Mouse (Mus musculus) embryonic facial prominence, embryonic 14.5 days (tissue): ENCODE results near the gene Kat8. TPM values are rescaled to one million over a fixed set of nuclear protein-coding genes. Genes with fewer than 3 reads are reported as not detected.
A peak's percentile ranks its signal among the peaks of the same experiment; 100 is the strongest.

ENCODE experiments used
- ATAC-seq: fragments of 200-750 bp; cut with Nextera tagmentation; 2 replicates; pipeline ENCODE4 v1.8.0; 2017; ENCODE audit warnings: low read depth, moderate number of reproducible peaks, moderate TSS enrichment
- DNase-seq: peaks from one replicate; pipeline ENCODE4 v3.0.0-alpha.2; 2015; ENCODE audit warnings: low spot score
- H3K27ac ChIP-seq: fragments of 300-500 bp; sonication (generic); replicated peaks from 2 replicates; pipeline ENCODE4 v1.5.1; 2014; ENCODE audit warnings: low read depth, mild to moderate bottlenecking, low read length, moderate library complexity
- H3K27me3 ChIP-seq: fragments of 300-500 bp; sonication (generic); replicated peaks from 2 replicates; pipeline ENCODE4 v1.6.1; 2014; ENCODE audit warnings: low read length; ENCODE audit not compliant: control insufficient read depth, insufficient read depth
- H3K36me3 ChIP-seq: fragments of 300-500 bp; sonication (generic); 2 replicates; pipeline ENCODE4 v1.6.1; 2014; ENCODE audit warnings: low read length, mixed read lengths; ENCODE audit not compliant: control insufficient read depth, insufficient read depth
- H3K4me1 ChIP-seq: fragments of 300-500 bp; sonication (generic); 2 replicates; pipeline ENCODE4 v1.6.1; 2014; ENCODE audit warnings: antibody characterized with exemption, low read length; ENCODE audit not compliant: control insufficient read depth, insufficient read depth
- H3K4me2 ChIP-seq: fragments of 300-500 bp; sonication (generic); 2 replicates; pipeline ENCODE4 v1.6.1; 2014; ENCODE audit warnings: low read depth, mild to moderate bottlenecking, low read length, moderate library complexity, mixed read lengths
- H3K4me3 ChIP-seq: fragments of 300-500 bp; sonication (generic); 2 replicates; pipeline ENCODE4 v1.5.1; 2014; ENCODE audit warnings: low read depth, mild to moderate bottlenecking, low read length
- H3K9ac ChIP-seq: fragments of 300-500 bp; sonication (generic); 2 replicates; pipeline ENCODE4 v1.6.1; 2014; ENCODE audit warnings: low read depth, mild to moderate bottlenecking, low read length, moderate library complexity, mixed read lengths
- H3K9me3 ChIP-seq: fragments of 300-500 bp; sonication (generic); 2 replicates; pipeline ENCODE4 v1.6.1; 2016; ENCODE audit warnings: low read length; ENCODE audit not compliant: control insufficient read depth
- WGBS: fragments of 180-500 bp; shearing (Covaris S2); extraction: QIAGEN DNeasy Blood & Tissue Kit; methylation state at CpG from one replicate; pipeline ENCODE4 v1.1.7; 2014; 5-methylcytosine and 5-hydroxymethylcytosine counted together
- polyA plus RNA-seq: library from polyadenylated mRNA; unstranded; fragments of >200 nt; fragmentation: Nextera tagmentation; extraction: Ambion mirVana; gene quantifications from 2 replicates; pipeline ENCODE4 v1.2.1, GENCODE M21; 2014

Gene Kat8
- polyA plus RNA-seq, result 31.7 and 35.5 TPM in 2 replicates

DNA sequence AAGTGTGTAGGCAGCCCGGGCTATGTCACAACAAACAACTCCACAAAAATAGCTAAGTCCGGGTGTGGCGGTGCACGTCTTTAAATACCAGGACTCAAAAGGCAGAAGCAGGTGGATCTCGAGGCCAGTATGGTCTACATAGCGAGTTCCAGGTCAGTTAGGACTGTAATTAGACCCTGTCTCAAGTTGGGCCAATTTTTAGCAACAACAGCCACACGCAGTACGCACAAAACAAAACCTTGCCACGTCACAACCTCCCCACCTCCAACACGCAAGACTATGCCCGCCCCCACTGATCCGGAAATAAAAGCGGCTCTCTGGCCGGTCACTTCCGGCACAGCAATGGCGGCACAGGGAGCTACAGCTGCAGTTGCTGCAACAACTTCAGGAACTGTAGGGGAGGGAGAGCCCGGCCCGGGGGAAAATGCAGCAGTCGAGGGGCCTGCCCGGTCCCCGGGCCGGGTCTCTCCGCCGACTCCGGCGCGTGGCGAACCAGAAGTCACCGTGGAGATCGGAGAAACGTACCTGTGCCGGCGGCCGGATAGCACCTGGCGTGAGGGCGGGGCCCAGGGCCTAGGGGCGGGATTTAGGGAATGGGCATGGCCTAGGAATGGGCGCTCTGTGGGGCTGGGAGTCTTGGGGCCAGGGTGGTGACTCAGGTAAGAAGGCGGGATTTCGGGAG is at the start of gene Kat8:
TSS of gene Kat8 (plus strand) at position 327 of the 682 bp plus-strand sequence.
- WGBS, result 1% methylated on average over 39 of the region's 40 CpGs

DNA sequence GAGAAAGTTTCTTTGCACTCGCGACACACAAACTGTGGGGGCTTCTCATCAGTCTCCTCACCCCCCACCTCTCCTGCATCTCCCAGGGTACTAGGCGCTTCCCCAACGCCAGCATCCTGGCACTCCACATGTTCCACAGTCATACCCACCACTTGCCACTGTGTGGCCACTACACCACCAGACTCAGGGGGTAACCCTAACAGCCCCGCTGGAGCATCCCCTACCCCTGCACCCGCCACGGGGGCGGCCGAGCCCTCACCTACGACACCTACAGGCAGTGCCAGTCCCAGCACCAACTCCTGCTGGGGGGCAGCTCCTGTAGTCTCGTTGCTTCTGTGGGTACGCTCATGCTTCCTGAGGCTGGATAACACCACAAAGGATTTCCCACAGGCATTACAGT is 45.9 kb upstream of the Kat8 start:
- H3K27ac ChIP-seq, result no peak overlapping the region
- H3K9me3 ChIP-seq, result no peaks in the 10 kb centered on the region
- no peaks in the 10 kb centered on the region for H3K27me3 ChIP-seq
- H3K4me1 ChIP-seq, result no peaks in the 10 kb centered on the region
- 95% methylated on average over 12 of the region's 12 CpGs for WGBS
- H3K36me3 ChIP-seq, result peaks cover 56% of the 10 kb centered on the region
- no peak overlapping the region for H3K9ac ChIP-seq
- no peak for ATAC-seq
- no peak overlapping the region for H3K4me3 ChIP-seq
- H3K4me2 ChIP-seq, result no peak overlapping the region
- no peak for DNase-seq

More for the DNA sequence above, at the start of gene Kat8:
- Histone ChIP-seq H3K36me3 (peaks cover 51% of the 10 kb centered on the region), H3K4me1 (peaks cover 4% of the 10 kb centered on the region; the same call in 1 of the 2 replicates), H3K4me3 (peak within 1 kb of the TSS; percentile 90), H3K9me3 (no peaks in the 10 kb centered on the region), H3K27ac (peak within 1 kb of the TSS; percentile 92), H3K4me2 (peak within 1 kb of the TSS; percentile 78), H3K9ac (peak within 1 kb of the TSS; percentile 84), H3K27me3 (no peaks in the 10 kb centered on the region)
- DNase-seq, result peak; percentile 97
- ATAC-seq, result peak; percentile 97

DNA sequence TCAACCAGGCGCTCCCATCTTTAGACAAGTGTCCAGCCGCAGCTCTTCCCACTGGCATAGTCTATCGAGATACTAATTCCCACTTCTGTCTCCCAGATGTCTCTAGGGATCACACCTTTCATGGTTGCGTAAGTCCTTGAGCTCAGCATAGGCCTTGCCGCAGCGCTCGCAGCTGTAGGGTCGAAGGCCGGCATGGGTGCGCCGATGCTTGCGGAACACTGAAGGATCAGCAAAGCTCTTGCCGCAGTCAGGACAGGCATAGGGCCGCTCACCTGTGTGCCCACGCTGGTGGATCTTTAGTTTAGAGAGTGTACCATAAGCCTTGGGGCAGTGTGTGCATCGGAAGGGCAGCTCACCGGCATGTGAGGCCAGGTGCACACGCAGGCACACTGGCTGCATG is 44.7 kb upstream of the Kat8 start:
- no peak overlapping the region for H3K4me3 ChIP-seq
- no peak overlapping the region for H3K27ac ChIP-seq
- DNase-seq (no peak), ATAC-seq (no peak)
- whole genome bisulfite sequencing, result 96% methylated on average over 18 of the region's 18 CpGs
- no peak overlapping the region for H3K9ac ChIP-seq
- H3K9me3 ChIP-seq, result no peaks in the 10 kb centered on the region
- peaks cover 63% of the 10 kb centered on the region for H3K36me3 ChIP-seq
- no peaks in the 10 kb centered on the region for H3K27me3 ChIP-seq
- H3K4me2 ChIP-seq, result no peak overlapping the region
- no peaks in the 10 kb centered on the region for H3K4me1 ChIP-seq

DNA sequence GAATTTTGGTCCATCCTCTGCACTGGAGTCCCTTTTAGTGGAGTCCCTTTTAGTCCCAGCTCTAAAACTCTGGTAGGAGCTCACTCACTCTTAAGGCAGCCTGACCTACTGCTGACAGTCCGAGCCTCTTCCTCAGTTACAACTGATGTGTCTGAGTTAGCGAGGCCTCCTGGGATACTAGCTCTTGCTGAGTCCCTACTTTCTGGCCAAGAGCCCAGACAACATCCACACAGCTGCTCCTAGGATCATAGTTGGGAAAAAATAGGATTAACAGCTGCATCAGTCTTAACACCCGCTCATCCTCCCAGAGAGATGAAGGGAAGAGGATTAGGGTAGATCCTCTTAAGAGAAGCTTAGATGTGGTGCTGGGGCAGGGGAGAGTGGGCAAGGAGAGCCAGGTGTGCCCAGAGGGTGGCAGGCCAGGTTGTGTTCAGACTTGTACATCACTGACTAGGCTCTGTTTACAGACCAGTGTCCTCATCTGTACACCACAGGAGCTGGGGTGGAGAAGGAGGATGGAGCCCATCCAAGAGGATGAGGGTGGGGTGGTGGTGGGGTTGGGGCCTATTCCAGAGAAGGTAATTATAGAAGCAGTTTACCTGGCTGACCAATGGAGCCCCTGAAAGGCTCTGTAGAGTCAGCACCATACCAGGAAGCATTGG is 43.0 kb upstream of the Kat8 start:
- peak overlapping the region; percentile 44; the same call in 1 of the 2 replicates for H3K27ac ChIP-seq
- H3K9me3 ChIP-seq, result no peaks in the 10 kb centered on the region
- ATAC-seq (peak; percentile 65), DNase-seq (peak; percentile 87)
- H3K27me3 ChIP-seq, result no peaks in the 10 kb centered on the region
- peaks cover 4% of the 10 kb centered on the region for H3K4me1 ChIP-seq
- H3K9ac ChIP-seq, result 0 out of 2 replicates have a peak overlapping the region, but pooled peaks have one; percentile 14
- no peak overlapping the region for H3K4me3 ChIP-seq
- 52% methylated on average over 3 of the region's 3 CpGs for WGBS
- no peak overlapping the region for H3K4me2 ChIP-seq
- peaks cover 64% of the 10 kb centered on the region for H3K36me3 ChIP-seq

DNA sequence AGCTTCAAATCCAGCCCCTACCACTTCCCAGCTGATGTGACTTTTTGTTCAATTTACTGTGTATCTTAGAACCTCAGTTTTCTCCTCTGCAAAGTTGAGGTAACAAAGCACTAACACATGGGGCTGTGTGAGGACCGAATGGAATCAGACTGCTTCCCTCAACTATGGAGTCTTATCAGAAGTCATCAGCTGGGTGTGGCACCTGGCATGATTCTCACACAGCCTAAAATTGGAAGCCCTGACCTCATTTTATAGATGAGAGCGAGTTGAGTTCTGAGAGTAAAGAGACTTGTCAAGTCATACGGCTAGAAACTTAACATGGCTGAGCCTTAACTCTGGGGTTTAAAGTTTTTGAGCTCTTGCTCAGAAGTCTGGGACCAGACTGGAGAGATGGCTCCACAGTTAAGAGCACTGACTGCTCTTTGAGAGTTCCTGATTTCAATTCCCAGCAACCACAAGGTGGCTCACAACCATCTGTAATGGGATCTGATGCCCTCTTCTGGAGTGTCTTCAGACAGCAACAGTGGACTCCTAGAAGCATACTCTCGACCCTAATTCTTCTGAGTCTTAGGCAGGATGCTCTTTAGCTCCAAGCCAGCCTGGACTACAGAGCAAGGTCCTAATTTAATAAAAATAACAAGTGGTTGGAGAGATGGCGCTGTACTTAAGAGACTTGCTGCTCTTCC is 42.0 kb upstream of the Kat8 start:
- Histone ChIP-seq H3K36me3 (peaks cover 55% of the 10 kb centered on the region), H3K4me3 (no peak overlapping the region), H3K4me1 (peaks cover 8% of the 10 kb centered on the region), H3K9me3 (no peaks in the 10 kb centered on the region), H3K4me2 (no peak overlapping the region), H3K27me3 (no peaks in the 10 kb centered on the region), H3K9ac (no peak overlapping the region), H3K27ac (no peak overlapping the region)
- DNase-seq (no peak), ATAC-seq (no peak)
- 80% methylated on average over 5 of the region's 5 CpGs for WGBS

DNA sequence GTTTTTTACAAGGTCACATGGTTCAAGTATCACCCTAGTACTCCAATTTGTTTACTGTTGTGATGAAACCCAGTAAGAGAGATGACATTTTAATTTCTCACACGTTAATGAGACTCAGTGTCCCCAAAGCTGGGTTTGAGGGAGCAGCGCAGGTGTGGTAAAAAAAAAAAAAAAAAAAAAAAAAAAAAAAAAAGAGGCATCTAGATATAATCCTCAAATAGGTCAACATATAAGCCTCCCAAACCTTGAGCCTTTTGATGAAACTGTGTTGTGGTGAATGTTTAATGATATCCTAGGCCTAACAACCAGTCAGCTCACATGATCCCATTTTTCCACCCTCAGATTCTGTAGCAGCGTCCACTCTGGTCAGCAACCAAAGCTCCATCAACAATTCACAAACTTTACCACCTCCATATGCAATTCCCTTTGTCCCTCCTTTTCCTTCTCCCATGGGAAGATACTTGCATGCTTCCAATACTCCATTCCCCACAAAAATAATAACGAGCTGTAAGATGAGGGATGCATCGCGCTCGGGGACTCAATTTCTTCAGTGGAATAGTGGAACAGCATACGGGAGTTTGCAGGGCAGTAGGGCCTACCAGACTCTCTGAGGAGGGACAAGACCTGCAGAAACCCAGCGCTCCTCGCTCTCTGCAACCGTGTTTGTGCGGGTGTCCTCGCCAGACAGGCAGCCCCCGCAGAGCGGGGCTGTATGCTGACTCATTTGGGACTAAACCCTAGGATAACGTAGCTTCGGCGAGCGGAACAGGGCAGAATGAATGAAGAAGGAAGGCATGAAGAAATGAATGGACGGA is 37.3 kb upstream of the Kat8 start:
- Histone ChIP-seq H3K4me3 (peak overlapping the region; percentile 98), H3K9me3 (no peaks in the 10 kb centered on the region), H3K9ac (peak overlapping the region; percentile 97), H3K4me2 (peak overlapping the region; percentile 90), H3K36me3 (peaks cover 45% of the 10 kb centered on the region), H3K27ac (peak overlapping the region; percentile 99), H3K27me3 (no peaks in the 10 kb centered on the region), H3K4me1 (peaks cover 15% of the 10 kb centered on the region)
- DNase-seq (peak; percentile 17), ATAC-seq (peak; percentile 28)
- 3% methylated on average over 20 of the region's 20 CpGs for WGBS

DNA sequence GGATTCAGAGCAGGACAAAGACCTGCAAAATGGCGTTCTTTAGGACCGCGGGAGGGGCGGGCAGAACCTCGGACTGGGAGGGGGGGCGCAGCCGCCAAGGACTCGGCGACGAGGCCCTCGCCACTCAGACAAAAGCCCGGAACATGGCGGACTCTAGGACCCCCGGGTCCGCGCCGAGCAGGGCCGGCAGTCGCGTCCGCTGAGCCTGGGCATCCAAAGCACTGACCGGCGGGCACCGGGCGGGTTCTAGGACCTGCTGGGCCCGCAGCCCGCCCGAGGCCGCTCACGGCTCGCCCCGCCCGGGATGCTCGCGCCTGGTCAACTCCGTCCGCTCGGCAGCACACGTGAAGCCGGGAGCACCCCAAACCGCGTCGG is 36.7 kb upstream of the Kat8 start:
- peaks cover 15% of the 10 kb centered on the region for H3K4me1 ChIP-seq
- H3K36me3 ChIP-seq, result peaks cover 49% of the 10 kb centered on the region
- peak overlapping the region; percentile 99 for H3K27ac ChIP-seq
- peak; percentile 98 for DNase-seq
- H3K9me3 ChIP-seq, result no peaks in the 10 kb centered on the region
- no peaks in the 10 kb centered on the region for H3K27me3 ChIP-seq
- WGBS, result 0% methylated on average over 3 of the region's 43 CpGs
- peak; percentile 96 for ATAC-seq
- H3K4me3 ChIP-seq, result peak overlapping the region; percentile 98
- peak overlapping the region; percentile 90 for H3K4me2 ChIP-seq
- peak overlapping the region; percentile 97 for H3K9ac ChIP-seq

DNA sequence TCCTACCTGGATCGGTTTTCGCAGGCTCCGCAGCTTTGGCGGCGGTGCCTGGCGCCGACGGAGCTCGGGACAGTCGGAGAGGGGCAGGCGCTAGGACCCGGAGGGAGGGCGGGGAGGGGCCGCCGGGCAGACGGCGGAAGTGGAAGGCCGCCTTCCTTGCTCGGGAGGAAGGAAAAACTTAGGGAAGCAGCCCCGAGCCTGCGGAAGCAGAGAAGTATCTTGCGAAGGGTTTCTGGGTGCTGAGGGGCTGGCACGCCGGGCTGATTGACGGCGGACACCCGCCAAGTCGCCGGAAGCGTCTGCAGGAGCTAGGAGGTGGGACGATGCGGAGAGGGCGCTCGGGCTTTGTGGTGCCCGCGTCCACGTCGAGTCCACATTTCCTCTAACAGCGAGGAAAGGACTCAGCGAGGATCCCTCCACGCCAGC is 36.3 kb upstream of the Kat8 start, which contains the start of gene Zfp646:
TSS of gene Zfp646 (plus strand) at position 181 of the 426 bp plus-strand sequence.
- peak; percentile 93 for ATAC-seq
- 0% methylated on average over 21 of the region's 41 CpGs for WGBS
- Histone ChIP-seq H3K36me3 (peaks cover 49% of the 10 kb centered on the region), H3K27ac (peak within 1 kb of the TSS; percentile 99), H3K4me3 (peak within 1 kb of the TSS; percentile 98), H3K9ac (peak within 1 kb of the TSS; percentile 97), H3K27me3 (no peaks in the 10 kb centered on the region), H3K4me1 (peaks cover 15% of the 10 kb centered on the region), H3K9me3 (no peaks in the 10 kb centered on the region), H3K4me2 (peak within 1 kb of the TSS; percentile 90)
- peak; percentile 95 for DNase-seq
